Mouse (Mus musculus) left cerebral cortex, adult 2 months (tissue): ENCODE data around the gene Rgl2. TPM values are rescaled to one million over a fixed set of nuclear protein-coding genes. Genes with fewer than 3 reads are reported as not detected.

ENCODE experiments used
- DNase-seq, 2 experiments: peaks; one replicate each; pipeline ENCODE4 v3.0.0; 2021 to 2022; ENCODE audit warnings: low spot score in 2 of 2, mixed read lengths in 1 of 2; ENCODE audit errors: extremely low spot score in 1 of 2
- H3K27ac ChIP-seq: fragments of 200-600 bp; 2 replicates; pipeline ENCODE4 v1.8.1; 2022
- H3K4me3 ChIP-seq: fragments of 200-600 bp; 2 replicates; pipeline ENCODE4 v1.8.1; 2022
- CTCF ChIP-seq: fragments of 200-600 bp; IDR thresholded peaks from 2 replicates; pipeline ENCODE4 v1.8.1; 2022; ENCODE audit warnings: antibody characterized with exemption, mild to moderate bottlenecking, moderate library complexity
- intact Hi-C: fragments of 180-260 bp; cut with DNase I; formaldehyde crosslinking; loops from one replicate; pipeline ENCODE4 v1.15.1; 2025
- total RNA-seq, 2 experiments: library from RNA; stranded (reverse); gene quantifications; 2 replicates each; pipeline ENCODE4 v1.2.3; 2021

The Rgl2 gene
- total RNA-seq, 2 experiments from 2014 or later: 63.4 to 74.3 TPM

- peak within 1 kb of the TSS; percentile 76 for H3K4me3 ChIP-seq
- DNase-seq: peak; percentile 98 to 99
- intact Hi-C loops: loop anchor here (1.0 kb wide), 1 partner anchor 19 kb away; the partner anchor contains the start of gene Kifc1
- H3K27ac ChIP-seq: peak within 1 kb of the TSS; percentile 90
- no peak for TF ChIP-seq CTCF
Observed at GRCm38 (mm10) chr17:33909077-33909868, 20.1 kb upstream of the Rgl2 start, which contains the start of gene Daxx. TSS of gene Daxx (plus strand) at chr17:33909414.

GRCm38 (mm10) chr17:33909869-33910250 lies 19.5 kb upstream of the Rgl2 start:
- no peak for TF ChIP-seq CTCF
- peak overlapping the region; percentile 76 for H3K4me3 ChIP-seq
- H3K27ac ChIP-seq: peak overlapping the region; percentile 90
- no peak for DNase-seq
- intact Hi-C loops: loop anchor here (1.0 kb wide), 1 partner anchor 20 kb away; the partner anchor contains the start of gene Kifc1

DNA sequence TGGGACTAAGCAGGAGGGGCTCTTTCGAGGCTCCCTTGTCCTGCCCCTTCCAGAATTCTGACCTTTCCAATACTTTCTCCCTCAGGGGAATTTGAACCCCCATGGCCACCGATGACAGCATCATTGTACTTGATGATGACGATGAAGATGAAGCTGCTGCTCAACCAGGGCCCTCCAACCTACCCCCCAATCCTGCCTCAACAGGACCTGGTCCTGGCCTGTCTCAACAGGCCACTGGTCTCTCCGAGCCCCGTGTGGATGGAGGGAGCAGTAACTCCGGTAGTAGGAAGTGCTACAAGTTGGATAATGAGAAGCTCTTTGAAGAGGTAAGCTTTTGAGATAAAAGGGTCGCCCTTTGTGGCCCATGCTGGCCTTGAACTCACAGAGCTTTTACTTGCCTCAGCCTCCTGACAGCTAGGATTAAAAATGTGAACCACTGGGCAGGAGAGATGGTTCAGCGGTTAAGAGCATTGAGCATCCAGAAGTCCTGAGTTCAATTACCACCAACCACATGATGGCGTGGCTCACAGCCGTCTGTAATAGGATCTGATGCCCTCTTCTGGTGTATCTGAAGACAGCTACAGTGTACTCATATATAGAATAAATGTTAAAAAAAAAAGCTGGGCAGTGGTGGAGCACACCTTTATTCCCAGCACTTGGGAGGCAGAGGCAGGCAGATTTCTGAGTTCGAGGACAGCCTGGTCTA lies 18.8 kb upstream of the Rgl2 start:
- peak; percentile 19 for TF ChIP-seq CTCF
- no peak for DNase-seq
- intact Hi-C loops: no loop called here
- peak overlapping the region; percentile 90 for H3K27ac ChIP-seq
- peak overlapping the region; percentile 76 for H3K4me3 ChIP-seq

DNA sequence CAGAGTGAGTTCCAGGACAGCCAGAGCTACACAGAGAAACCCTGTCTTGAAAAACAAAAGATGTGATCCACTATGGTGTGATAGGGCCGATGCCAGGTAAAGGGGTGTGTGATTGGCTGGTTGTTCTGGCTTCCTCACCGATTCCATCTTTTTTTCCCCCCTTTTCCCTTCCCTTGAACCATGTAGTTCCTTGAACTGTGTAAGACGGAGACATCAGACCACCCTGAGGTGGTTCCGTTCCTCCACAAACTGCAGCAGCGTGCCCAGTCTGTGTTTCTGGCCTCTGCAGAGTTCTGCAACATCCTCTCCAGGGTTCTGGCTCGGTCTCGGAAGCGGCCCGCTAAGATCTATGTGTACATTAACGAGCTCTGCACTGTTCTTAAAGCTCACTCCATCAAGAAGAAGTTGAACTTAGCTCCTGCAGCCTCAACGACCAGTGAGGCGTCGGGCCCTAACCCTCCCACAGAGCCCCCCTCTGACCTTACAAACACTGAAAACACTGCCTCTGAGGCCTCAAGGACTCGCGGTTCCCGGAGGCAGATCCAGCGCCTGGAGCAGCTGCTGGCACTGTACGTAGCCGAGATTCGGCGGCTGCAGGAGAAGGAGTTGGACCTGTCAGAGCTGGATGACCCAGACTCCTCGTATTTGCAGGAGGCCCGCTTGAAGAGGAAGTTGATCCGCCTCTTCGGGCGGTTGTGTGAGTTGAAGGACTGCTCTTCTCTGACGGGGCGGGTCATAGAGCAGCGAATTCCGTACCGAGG lies 18.1 kb upstream of the Rgl2 start:
- peak in 1 of 2 experiments; percentile 8 for DNase-seq
- no peak overlapping the region for H3K27ac ChIP-seq
- TF ChIP-seq CTCF: no peak
- no peak overlapping the region for H3K4me3 ChIP-seq
- intact Hi-C loops: no loop called here

GRCm38 (mm10) chr17:33911813-33912414 lies 17.4 kb upstream of the Rgl2 start:
- no peak for DNase-seq
- intact Hi-C loops: no loop called here
- Histone ChIP-seq H3K4me3 (no peak overlapping the region), H3K27ac (no peak overlapping the region)
- no peak for TF ChIP-seq CTCF

GRCm38 (mm10) chr17:33913264-33913663 lies 16.1 kb upstream of the Rgl2 start:
- intact Hi-C loops: no loop called here
- TF ChIP-seq CTCF: no peak
- Histone ChIP-seq H3K27ac (no peak overlapping the region), H3K4me3 (no peak overlapping the region)
- DNase-seq: no peak

DNA sequence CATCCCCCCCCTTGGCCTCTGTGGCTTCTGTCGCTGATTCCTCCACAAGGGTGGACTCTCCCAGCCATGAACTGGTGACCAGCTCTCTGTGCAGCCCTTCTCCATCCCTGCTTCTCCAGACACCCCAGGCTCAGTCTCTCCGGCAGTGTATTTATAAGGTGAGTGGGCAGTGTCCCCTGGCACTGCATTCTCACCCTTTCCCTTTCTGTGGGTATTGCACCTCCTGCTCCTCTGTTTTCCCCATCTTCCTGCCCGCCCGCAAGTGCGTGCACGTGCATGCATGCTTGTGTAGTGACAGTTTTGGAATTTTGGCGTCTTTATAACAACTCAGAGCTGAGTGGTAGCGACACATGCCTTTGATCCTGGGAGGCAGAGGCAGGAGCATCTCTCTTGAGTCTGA lies 15.4 kb upstream of the Rgl2 start:
- no peak for DNase-seq
- H3K27ac ChIP-seq: no peak overlapping the region
- no peak for TF ChIP-seq CTCF
- H3K4me3 ChIP-seq: no peak overlapping the region
- intact Hi-C loops: no loop called here

DNA sequence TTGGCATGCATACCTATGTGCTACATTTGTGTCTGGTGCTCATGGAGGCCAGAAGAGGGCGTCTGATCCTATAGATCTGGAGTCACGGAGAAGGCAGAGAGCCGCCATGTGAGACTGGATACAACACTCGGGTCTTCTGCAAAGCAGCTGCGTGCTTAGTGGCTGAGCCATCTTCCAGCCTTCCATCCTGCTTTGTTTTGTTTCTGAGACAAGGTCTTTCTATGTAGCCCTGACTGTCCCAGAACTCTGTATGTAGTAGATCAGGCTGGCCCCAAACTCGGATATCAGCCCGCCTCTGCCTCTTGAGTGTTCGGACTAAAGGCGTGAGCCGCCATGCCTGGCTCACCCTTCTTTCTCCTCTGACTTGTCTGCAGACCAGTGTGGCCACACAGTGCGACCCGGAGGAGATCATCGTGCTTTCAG lies 14.4 kb upstream of the Rgl2 start:
- Histone ChIP-seq H3K27ac (no peak overlapping the region), H3K4me3 (no peak overlapping the region; the same call in 1 of the 2 replicates)
- no peak for DNase-seq
- intact Hi-C loops: no loop called here
- no peak; the same call in 1 of the 2 replicates for TF ChIP-seq CTCF

GRCm38 (mm10) chr17:33915671-33916250 lies 13.6 kb upstream of the Rgl2 start, which contains the start of the genes Tapbp and Zbtb22:
TSS of gene Tapbp (plus strand) at chr17:33915899.
TSS of gene Zbtb22 (plus strand) at chr17:33915904.
- no peak for TF ChIP-seq CTCF
- H3K27ac ChIP-seq: peak within 1 kb of the TSS; percentile 53; the same call in 1 of the 2 replicates
- H3K4me3 ChIP-seq: peak within 1 kb of the TSS; percentile 56
- DNase-seq: peak; percentile 96 to 97
- intact Hi-C loops: no loop called here

DNA sequence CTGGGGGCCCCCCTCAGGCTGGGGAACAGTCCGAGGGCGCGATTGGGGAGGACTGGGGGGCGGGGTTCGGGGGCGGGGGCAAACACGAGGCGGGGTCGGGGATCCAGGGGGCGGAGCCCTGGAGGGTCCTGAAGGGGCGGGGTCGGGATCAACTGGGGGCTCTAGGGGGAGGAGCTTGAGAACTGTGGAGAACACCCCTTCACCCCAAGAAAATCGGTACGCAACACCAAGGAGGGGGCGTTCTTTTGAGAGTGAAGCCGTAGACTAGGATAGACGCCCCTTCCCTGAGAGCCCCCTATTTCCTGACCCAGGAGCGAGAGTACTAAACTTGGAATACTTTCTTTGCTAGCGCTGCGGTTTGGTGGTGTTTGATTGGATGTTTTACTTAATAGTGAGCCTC lies 13.0 kb upstream of the Rgl2 start:
- H3K27ac ChIP-seq: peak overlapping the region; percentile 44; the same call in 1 of the 2 replicates
- intact Hi-C loops: no loop called here
- peak overlapping the region; percentile 56 for H3K4me3 ChIP-seq
- no peak for TF ChIP-seq CTCF
- no peak for DNase-seq
